Mouse (Mus musculus) left cerebral cortex, adult 9 months (tissue): ENCODE measurements at regions not wholly inside any gene's neighbourhood (a gene's known extent, or its start where the extent isn't known, plus 50 kb on each side); places are given as distances from the start of the nearest gene placed in this dataset.

Experiments
- DNase-seq, 2 experiments: peaks; one replicate each; pipeline ENCODE4 v3.0.0; 2022; ENCODE audit warnings: low spot score in 2 of 2

GRCm38 (mm10) chr16:53788594-53788993 lies 1334.7 kb upstream of the Alcam start:
- peak; percentile 9 to 31 for DNase-seq
